Mouse (Mus musculus) MN1 (cell line): ENCODE measurements around the gene Fgfr2.

ENCODE experiments used
- DNase-seq: peaks from one replicate; pipeline ENCODE4 v3.0.0-alpha.2; 2016; ENCODE audit warnings: low spot score

The Fgfr2 gene

DNA sequence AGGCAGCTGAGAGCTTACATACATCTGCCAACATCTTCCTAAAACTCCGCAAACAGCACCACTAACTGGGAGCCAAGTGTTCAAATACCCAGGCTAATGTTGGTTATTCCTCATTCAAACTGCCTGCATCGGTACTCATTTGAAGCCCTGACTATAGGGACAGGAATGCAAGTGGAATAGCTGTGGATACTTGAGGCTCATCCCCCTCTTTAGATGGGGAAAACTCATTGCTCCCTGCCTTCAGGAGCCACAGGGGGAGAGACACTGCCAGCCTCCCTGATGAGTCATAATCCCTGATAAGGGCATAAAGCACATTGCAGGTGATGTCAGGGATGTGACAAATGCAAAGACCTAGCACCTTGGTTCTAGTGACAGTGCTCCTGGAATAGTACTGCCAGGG is 2814.0 kb downstream of the Fgfr2 start:
- DNase-seq: no peak

DNA sequence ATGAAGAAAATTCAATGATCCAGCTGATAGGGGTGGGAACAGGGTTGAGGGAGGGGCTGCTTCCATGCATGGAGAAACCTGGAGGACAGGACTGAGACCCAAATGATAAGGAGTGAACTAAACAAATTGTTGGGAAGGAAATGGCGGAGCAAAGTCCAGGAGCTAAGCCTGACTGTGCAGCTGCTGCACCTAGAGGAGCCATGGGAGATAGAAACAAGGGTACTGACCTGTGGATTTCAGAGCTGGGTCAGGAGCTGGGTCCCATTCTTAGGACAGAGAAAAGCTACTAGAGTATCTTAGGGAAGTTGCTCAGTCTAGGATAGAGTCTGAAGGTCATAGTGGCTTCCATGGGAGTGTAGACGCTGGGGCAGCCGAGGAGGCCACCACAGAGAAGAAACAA is 2816.1 kb downstream of the Fgfr2 start:
- DNase-seq: no peak

DNA sequence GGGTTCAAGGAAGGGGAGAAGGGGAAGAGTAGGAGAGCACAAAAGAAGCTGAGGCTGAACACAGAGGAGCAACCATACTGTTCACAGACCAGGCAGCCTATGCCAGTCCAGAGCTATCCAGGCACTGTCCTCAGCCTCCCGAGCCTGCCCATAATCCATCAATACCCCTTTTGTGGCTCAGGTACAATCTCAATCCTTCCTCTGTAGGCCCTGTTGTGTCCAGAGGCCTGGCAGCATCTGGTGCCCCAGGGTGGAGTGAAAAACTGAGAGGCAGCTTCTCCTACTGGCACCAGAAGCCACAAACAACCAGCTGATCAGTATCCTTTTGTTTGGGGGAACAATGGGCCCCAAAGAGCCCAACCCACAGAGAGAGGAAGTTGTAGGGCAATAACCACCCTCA is 2818.5 kb downstream of the Fgfr2 start:
- no peak for DNase-seq

DNA sequence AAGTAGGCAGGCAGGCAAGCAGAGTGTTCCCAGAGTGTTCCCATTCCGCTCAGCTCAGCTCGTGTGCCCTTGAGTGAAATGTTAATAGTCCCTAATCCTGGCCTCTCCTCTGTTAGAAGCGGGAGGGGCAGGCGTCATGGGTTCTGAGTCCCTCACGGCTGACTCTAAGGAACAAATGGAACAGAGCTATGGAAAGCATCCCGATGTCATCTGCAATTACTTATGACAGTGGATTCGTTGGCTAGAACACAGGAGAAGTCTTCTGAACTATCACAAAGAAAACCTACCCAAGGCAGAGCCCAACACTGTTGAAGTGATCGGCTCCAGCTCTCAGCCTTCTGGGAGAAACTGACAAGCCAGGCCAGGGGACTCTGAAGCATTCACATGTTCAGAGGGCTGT is 2819.7 kb downstream of the Fgfr2 start:
- DNase-seq: no peak

DNA sequence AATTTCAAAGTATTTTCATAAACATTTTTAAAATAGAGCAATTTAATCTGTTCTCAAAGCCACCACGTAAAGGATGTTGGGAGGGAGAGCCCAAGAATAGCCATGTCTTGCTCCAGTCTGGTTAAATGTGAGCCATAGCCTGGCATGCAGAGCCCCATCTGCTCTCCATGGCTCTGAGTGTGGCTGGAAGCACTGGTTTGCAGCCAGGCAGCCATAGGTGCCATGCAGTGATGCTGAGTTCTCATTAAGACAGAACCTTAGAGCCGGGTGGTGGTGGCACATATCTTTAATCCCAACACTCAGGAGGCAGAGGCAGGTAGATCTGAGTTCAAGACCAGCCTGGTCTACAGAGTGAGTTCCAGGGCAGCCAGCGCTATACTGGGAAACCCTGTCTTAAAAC is 2822.5 kb downstream of the Fgfr2 start:
- no peak for DNase-seq

DNA sequence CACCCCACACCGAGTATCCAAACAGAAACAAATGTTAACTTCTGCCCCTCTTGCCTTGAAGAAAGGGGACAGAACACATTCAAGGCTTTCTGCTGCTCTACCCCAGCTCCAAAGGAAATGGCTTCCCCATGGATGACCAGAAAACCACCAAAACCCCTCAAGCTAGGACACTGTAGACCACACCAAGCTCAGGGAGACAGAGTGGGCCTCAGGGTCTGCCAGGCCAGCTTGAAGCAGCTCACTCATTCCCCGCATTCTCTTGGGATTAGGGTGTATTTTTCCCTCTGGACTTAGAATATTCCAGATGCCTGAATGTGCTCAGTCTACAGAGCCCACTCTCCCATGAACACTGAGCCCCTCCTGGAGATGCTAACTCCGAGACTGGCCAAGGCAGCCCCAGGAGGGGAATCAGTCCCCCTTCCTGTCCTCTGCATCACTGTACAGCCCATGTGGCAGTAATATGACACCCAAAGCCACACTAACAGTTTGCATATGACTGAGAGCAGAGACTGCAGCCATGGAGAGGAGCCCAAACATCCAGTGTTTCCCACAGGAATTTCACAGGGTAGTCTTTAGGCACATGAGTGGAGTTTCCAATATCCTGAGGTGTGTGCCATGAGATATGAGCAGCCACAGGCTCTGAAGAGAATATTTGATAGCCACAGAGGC is 2824.1 kb downstream of the Fgfr2 start:
- no peak for DNase-seq

DNA sequence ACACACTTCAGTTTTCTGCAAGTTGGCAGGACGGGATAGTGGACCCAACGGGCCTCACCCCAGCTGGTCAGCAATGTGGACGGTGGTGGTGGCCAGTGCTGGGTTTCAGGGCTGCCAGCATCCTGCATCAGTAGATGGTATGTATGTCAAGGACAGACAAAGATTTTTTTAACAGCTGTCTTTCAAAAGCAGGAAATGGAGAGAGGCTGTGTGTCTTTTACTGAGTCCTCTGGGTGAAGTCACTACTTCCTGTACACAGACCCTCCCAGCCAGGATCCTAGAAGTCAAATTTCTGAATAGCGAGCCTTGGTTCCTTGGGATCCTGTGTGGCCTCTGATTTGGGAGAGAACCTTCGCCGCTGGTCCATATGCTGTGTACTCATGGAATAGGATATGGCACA is 2832.0 kb downstream of the Fgfr2 start:
- no peak for DNase-seq

DNA sequence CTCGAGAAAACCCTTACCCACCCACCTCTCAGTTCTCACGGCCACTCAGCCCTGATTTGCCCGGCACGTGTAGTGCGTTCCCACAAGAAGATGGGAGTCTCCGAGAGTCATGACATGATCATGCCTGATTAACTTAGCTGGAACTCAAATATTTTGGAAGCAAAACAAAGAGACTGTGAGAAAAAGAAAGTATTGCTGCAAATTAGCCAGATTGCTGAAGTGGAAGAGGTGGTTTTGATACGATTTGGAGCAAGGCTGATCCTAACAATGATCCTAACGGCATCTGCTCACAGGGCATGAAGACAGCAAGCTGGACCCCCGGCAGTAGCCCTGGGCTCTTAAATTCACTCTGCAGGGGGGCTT is 2833.7 kb downstream of the Fgfr2 start:
- DNase-seq: no peak

DNA sequence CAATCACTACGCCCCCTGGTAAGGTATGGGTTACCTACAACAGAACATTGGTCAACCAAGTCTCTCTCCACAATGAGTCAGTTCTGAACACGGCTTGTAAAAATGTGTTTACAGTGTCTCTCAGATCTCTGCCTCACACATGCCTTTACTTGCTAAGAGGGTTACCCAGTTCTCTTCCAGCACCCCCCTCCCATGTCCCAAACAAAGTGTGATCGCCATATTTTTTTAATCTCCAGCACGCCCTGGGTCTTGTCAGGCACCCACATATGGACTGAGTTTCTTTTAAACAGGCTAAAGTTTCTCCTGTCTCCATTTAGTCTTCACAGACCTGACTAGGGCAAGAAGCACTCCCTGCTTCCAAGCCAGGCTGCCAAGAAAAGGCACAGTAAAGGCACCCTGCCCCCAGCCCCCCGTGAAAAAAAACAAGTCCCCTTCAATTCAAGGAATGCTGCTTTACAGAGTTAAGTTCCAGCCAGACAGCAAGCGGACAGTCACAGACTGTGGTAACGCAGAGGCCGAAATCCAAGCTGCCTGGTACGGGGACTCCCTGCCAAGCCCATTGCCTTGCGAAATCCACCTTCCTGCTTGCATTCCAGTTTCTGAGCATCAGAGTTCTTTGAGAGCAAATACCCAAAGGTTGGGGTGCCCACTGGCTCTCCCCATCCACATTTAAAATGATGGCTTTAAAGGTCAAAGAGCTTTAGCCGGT is 2834.3 kb downstream of the Fgfr2 start:
- no peak for DNase-seq

DNA sequence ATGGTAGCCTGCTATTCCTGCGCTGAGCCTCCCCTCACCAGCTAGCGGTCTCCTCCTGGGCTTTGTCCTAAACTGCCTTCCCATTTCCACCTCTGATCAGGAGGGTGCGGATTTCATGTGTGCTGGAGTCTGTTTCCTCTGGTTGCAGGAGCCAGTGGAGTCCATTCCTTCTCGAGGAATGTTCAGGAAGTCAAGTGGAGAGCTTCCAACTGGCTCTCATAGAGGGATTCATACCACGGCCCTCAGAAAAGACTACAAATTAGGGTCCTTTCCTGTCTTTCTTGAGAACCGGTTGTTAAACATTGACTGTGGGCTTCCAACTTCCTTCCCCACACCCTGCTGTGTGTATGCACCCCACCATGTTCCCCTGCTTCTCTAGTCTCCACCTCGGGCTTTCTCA is 2834.9 kb downstream of the Fgfr2 start:
- DNase-seq: no peak

DNA sequence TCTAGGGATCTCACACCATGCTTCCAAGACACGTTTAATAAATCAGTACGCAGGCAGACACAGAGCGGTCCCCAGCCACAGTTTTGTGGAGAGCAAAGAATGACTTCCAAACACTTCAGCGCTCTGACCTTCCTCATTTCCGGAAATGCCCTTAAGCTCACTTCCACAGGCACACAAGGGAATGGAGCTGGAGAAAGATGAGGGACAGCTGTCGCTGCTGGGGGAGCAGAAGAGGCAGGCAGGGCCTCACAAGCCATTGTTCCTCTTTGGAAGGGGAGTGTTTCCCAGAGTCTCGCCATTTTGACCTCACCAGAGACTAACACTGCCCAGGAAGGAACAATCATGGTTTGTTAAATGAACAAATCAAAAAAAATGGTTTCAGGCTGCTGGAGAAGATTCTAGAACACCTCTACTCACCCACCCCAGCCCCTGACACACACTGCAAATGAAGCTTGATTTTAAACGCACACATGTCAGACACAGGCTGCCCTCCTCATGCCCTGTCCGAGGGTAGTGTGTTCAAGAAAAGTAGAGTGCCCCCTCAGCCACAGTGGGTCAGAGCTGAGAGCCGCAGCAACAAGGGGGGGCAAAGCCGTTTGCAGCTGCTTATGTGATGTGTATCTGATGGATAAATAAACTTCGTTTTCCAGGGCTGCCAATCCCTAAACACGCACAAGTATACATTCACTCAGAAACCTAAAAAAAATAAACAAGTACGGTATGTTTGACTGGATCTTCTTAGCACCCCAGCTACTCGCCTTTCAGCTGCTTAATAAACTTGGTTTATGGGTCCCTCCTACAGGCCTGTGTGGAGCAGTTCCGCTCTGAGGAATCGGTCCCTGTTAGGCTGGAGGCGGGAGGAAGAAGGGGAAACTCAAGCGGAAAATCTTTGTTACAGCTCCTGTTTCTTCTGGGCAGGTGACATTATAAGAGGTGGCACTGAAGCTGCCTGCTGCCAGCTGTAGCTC is 2844.1 kb downstream of the Fgfr2 start:
- DNase-seq: no peak

DNA sequence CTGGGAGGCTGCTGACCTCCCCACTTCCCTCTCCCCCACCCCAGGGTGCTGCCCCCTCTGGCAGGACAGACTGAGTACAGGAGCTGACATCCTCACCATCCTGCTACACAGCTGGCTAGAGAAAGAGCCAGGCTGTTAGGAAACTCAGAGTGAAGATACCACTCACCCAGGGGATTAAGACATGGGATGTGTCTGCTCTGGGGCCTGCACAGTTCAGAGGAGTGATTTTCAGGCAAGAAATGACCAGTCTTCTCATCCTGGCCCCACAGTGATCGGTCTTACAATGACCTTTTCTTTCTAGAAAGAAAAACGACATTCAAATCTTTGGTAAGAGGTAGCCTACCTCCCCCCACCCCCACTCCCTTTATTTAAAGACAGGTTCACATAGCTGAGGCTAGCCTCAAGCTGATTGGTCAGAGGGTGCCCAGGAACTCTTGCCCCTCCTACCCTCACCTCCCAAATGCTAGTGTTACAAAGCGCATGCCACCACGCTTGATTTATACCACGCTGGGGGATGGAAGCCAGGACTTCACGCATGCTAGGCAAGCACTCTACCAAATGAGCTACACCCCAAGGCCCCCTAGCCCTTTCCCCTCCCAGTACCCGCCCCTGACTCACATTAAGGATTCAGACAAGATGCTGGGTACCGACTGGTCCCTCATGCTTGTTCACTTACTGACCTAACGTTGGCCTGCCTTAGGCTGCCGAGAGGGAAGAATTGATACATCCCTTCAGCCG is 2845.0 kb downstream of the Fgfr2 start:
- no peak for DNase-seq

DNA sequence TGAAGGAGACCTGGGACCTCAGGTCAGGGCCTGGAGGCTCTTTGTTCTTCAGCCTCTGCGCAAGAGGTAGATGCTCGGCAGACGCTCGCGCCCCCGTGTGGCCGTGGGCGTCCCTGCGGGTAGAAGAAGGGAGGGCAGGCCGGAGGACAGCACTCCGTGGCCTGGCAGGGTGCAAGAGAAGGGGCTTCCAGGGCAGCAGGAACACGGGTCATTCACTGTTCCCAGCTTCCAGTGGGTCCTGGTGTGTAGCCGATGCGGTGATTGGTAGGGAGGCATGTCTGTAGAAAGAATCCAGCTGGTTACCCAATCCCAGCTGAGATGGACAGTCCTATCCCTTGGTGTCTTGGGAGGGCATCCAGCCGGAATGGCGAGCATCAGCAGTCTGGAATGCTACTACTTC is 2849.9 kb downstream of the Fgfr2 start:
- peak; percentile 60 for DNase-seq

DNA sequence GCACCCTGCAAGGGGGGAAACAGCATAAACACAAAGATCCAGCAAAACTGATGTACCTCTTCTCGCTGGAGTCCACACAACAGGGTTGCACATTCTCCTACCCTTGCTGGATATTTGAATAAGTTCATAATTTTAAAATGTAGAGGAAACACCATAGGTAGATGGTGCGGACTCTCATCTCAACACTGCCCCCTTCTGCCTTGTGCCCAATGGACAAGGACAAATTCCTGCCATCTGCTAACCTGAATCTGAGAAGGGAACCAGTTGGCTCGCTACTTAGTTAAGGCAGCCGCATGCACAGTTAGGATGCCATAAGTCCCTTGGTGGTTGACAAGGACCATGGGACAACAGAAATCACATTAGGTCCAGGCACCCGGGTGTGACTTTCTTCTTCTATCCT is 2852.3 kb downstream of the Fgfr2 start:
- DNase-seq: no peak

DNA sequence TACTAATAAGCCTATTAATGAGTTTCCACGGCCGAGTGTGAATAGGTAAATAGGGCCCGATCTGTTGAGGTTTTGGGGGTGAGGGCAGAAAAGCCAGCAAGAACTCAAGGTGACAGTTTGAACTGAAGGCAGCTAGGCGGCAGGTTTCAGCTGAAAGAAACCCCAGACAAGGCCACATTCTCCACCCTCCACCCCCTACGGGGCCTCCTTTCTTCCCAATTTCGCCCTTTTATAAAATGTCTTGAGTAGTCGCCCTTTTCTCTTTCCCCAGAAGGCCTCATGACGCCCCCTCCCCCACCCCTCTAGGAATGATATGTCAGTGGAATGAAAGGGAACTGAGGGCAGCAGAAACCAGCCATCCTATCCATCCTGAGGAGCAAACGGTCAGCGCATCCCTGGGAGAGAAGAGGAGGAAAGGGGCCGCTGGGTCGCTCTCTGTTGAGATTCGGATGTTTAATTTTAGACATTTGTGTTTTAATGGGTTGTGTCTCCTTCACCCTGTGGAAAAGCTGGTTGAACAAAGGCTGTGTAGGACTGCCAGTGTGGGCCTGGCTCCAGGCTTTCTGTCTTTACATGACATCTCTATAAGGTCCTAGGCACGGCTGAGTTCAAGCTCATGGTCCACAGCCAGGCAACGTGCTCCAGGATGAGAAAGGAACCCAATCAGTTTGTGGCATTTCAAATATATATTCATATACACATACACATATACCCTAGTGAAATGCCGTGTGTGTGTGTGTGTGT is 2853.9 kb downstream of the Fgfr2 start:
- DNase-seq: no peak

DNA sequence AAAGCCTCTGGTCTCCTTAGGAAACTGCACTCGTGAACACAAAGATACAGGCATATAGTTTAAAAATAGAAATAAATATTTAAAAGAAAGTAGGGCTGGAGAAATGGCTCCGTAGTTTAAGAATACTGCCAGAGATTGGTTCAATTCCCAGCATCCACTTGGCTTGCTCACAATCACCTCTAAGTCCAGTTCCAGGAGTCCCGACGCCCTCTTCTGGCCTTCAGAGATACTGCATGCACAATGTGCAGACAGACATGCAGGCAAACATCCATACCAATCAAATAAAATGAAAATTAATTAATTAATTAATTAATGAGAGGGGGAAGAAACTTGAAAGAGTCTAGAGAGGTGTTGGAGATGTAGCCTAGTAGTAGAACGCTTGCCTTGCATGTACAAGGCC is 2856.1 kb downstream of the Fgfr2 start:
- no peak for DNase-seq

DNA sequence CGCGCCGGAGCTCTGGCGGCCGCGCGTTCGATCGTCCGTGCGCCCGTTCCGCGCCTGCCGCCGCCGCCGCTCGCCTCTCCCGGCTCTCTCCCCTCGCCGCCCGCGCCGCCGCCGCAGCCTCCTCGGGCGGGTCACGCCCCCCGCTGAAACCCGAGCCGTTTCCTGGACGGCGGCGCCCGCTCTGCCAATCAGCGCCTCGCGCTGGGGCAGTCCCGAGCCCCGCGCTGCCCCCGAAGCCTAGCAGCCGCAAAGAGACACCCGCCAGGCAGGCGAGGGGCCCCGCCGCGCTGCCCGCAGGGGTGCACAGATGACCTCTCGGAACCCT is 2857.0 kb downstream of the Fgfr2 start:
- no peak for DNase-seq

DNA sequence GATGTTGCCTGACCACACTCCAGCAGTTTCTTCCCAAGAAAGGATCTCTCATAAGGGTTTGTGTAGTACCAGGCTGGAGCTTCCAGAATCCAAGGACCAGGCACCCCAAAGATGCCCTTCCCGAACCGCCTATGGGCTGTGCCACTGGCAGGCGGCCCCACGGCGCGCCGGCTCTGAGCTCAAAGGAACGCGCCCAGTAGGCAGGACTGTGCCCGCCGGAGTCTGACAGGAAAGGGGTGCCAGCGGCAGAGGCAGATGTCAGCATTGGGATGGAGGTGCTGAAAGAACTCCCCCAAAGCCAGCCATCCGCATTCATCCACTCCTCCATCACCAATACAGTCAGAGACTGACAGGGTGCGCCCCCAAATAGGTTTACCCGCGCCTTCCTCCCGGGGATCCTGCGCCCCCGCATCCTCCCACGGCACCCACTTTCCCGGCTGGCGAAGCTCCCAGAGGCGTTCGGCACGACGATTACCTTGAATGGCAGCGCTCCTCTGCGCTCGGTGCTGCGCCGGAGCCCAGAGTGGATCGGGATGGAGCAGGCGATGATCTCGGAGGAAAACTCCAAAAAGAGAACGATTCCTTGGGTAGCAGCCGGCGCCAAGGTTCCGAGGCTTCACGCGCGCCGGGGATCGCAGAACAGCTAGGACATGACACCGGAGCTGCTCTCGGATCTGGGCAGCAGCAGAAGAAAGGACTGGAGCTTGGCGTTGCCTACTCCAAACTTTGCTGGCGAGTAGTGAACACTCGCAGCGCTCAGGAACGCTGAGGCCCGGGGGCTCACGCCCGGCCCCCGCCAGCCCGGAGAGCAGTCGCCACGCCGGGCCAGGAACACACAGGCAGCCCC is 2857.6 kb downstream of the Fgfr2 start:
- DNase-seq: no peak

DNA sequence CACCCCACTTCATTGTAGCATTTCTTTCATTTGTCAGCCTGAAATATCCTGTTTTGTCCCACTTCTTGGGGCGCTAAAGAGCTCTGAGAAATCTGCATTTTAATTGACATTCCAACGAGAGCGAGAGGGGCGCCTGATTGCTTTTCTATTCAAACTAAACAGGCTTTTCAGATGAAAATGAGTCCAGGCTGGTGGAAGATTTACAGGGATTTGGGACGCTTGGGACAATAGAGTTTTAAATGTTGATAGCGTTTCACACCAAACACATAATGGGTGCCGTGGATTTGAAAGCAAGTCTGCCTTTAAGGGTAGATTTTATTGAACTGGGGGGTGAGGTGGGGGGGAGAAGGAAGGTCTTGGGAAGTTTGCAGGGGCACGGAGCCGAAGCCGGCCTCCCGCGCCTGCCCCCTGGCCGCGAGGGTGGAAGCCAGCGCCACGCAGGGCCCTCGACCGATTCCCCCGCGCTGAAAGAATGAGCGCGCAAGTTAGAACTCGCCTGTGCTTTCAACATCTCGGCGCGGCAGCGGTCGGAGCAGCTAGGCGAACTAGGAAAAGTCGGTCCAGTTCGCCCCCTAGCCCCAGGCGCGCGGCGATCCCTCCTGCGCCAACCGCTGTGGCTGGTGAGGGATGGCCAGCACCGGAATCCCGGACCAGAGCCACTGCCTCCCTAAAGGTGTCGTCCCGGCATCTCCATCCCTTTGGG is 2858.4 kb downstream of the Fgfr2 start:
- no peak for DNase-seq

DNA sequence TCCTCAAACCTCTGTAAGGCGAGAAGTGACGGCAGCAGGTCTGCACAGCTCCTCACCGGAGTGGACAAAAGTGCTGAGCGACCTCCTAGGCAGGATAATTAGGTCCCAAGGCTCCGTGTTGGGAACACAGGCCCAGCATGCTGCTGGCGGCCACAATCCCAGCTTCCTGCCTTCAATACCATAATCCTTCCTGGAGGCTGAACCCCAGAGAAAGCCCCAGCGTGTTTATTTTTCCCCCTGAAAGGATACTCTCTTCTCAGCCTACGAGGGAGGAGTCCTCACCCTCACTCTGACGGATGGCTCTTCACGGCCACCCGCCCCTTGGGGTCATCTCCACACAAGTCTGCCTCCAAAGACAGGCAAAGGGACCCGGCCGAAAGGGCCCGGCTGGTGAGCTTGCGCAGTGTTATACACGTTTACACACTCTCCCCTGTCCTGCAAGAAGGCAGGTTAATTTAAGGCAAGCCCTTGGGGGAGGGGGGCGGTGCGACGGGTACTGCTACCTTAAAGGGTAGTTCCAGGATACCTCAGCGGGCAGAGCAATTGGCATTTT is 2859.3 kb downstream of the Fgfr2 start:
- no peak for DNase-seq
